Mouse (Mus musculus): ENCODE measurements around the gene Slc6a5. TPM values are rescaled to one million over a fixed set of nuclear protein-coding genes. Genes with fewer than 3 reads are reported as not detected.

Slc6a5 gene
- not detected in 2 replicates for polyA plus RNA-seq (2014; fragmentation: Nextera tagmentation; extraction: Ambion mirVana)

- Histone ChIP-seq H3K36me3 (ENCODE audit: control insufficient read depth, insufficient read depth, low read length) (no peaks in the 10 kb centered on the region), H3K4me1 (ENCODE audit: control insufficient read depth, insufficient read depth, low read length) (0 out of 2 replicates have a peak, but pooled peaks cover 2% of the 10 kb centered on the region), H3K27me3 (replicated peaks; ENCODE audit: control insufficient read depth, insufficient read depth, low read length) (peaks cover 87% of the 10 kb centered on the region), H3K9me3 (replicated peaks; ENCODE audit: control insufficient read depth, low read length) (no peaks in the 10 kb centered on the region), H3K4me3 (ENCODE audit: low read depth, low read length) (no peak within 1 kb of the TSS), H3K4me2 (ENCODE audit: low read length) (no peak within 1 kb of the TSS), H3K27ac (ENCODE audit: low read depth, low read length) (no peak within 1 kb of the TSS), H3K9ac (ENCODE audit: low read length) (no peak within 1 kb of the TSS)
- DNase-seq (ENCODE audit: low spot score) (no peak), ATAC-seq (no peak)
- WGBS, result 1% methylated on average over 15 of the region's 15 CpGs
Observed at GRCm38 (mm10) chr7:49909850-49910249, at the start of gene Slc6a5. Gene Slc6a5 (plus strand): TSS chr7:49910146.

DNA sequence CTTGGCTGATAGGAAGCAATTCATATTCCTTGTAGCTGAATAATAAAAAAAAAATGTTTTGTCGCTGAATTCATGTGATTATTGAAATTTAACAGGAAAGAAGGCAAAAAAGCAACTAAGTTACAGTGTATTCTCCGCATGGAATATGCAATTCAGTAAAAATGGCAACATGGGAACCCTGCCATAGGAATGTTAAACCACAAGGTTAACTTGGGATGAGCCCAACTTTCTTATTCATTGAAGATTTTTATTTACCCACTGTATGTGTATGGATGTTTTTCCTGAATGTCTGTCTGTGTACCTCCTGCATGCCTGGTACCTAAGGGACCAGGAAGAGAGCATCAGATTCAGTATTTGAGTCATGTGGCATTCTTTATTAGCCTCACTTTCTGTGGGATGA lies 48.8 kb upstream of the Slc6a5 start:
- Histone ChIP-seq H3K4me2 (ENCODE audit: low read length) (no peak overlapping the region), H3K36me3 (ENCODE audit: control insufficient read depth, insufficient read depth, low read length) (peaks cover 3% of the 10 kb centered on the region; the same call in 1 of the 2 replicates), H3K9me3 (replicated peaks; ENCODE audit: control insufficient read depth, low read length) (no peaks in the 10 kb centered on the region), H3K27me3 (replicated peaks; ENCODE audit: control insufficient read depth, insufficient read depth, low read length) (no peaks in the 10 kb centered on the region), H3K27ac (ENCODE audit: low read depth, low read length) (no peak overlapping the region), H3K4me3 (ENCODE audit: low read depth, low read length) (no peak overlapping the region), H3K4me1 (ENCODE audit: control insufficient read depth, insufficient read depth, low read length) (no peaks in the 10 kb centered on the region), H3K9ac (ENCODE audit: low read length) (no peak overlapping the region)
- no peak for DNase-seq (ENCODE audit: low spot score)
- 96% methylated on average over 2 of the region's 2 CpGs for WGBS
- ATAC-seq, result no peak

DNA sequence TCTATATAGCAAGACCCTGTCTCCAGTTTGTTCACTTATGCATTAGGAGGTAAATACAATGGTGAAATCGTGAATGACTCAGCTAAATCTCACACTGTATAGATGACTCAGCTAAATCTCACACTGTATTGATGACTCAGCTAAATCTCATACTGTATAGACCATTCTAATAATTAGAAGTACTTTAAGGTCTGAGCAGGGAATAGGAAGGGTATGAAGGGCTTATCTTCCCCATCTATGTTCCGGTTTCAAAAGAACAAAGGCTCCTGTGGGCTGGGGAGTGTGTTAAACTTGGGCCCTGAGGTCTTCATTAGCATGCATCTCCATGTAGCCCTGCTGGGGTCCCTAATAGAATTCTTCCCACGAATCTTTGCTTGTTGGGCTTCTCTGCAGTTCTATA lies 46.2 kb upstream of the Slc6a5 start:
- H3K27ac ChIP-seq (ENCODE audit: low read depth, low read length), result no peak overlapping the region
- H3K27me3 ChIP-seq (replicated peaks; ENCODE audit: control insufficient read depth, insufficient read depth, low read length), result no peaks in the 10 kb centered on the region
- H3K4me2 ChIP-seq (ENCODE audit: low read length), result no peak overlapping the region
- H3K4me1 ChIP-seq (ENCODE audit: control insufficient read depth, insufficient read depth, low read length), result no peaks in the 10 kb centered on the region
- ATAC-seq, result peak; percentile 18; the same call in 1 of the 2 replicates
- H3K9me3 ChIP-seq (replicated peaks; ENCODE audit: control insufficient read depth, low read length), result no peaks in the 10 kb centered on the region
- H3K4me3 ChIP-seq (ENCODE audit: low read depth, low read length), result no peak overlapping the region
- DNase-seq (ENCODE audit: low spot score), result no peak
- H3K9ac ChIP-seq (ENCODE audit: low read length), result no peak overlapping the region
- H3K36me3 ChIP-seq (ENCODE audit: control insufficient read depth, insufficient read depth, low read length), result no peaks in the 10 kb centered on the region; the same call in 1 of the 2 replicates
- 30% methylated on average over 3 of the region's 3 CpGs for WGBS

DNA sequence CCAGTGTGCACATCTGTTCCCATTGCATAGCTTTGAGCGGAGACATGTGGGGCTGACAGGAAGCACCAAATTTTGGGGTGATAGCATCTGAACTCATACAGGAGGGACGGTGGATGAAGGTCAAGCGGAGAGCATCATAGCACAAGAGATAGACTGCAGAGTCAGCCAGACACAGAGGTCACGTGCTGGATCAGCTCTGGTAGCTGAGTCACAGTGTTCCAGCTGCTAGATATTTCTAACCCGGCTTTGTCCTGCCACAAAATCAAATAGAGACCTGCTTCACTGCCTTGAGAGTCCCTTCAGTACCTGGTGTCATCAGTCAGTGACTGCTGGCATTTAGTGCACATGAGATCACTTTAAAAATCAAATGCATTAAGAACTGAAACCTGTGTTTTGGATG lies 40.3 kb upstream of the Slc6a5 start:
- Histone ChIP-seq H3K27me3 (replicated peaks; ENCODE audit: control insufficient read depth, insufficient read depth, low read length) (no peaks in the 10 kb centered on the region), H3K4me3 (ENCODE audit: low read depth, low read length) (no peak overlapping the region), H3K4me2 (ENCODE audit: low read length) (no peak overlapping the region), H3K4me1 (ENCODE audit: control insufficient read depth, insufficient read depth, low read length) (no peaks in the 10 kb centered on the region), H3K9me3 (replicated peaks; ENCODE audit: control insufficient read depth, low read length) (no peaks in the 10 kb centered on the region), H3K36me3 (ENCODE audit: control insufficient read depth, insufficient read depth, low read length) (no peaks in the 10 kb centered on the region), H3K27ac (ENCODE audit: low read depth, low read length) (no peak overlapping the region; the same call in 1 of the 2 replicates), H3K9ac (ENCODE audit: low read length) (no peak overlapping the region)
- DNase-seq (ENCODE audit: low spot score) (no peak), ATAC-seq (no peak)
- 87% methylated on average over 5 of the region's 5 CpGs for WGBS

DNA sequence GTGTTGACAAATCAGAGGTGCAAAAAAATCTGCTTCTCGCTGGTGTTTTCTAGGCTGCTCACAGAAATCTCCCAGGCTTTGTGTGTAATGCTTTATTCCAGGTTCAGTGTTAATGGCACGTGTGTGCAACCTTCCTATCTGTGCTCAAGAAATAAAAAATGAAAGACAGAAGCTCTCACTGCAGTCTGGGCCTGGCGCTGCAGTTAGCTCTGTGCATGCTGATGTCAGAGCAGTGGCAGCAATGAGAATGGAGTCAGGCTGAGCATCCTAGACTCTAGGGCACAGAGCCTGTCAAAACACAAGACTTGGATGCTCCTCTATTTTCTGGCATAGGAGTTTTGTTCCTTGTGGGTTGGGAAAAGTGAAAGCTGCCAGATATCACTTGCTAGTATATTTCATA lies 39.7 kb upstream of the Slc6a5 start:
- H3K36me3 ChIP-seq (ENCODE audit: control insufficient read depth, insufficient read depth, low read length), result no peaks in the 10 kb centered on the region
- H3K27me3 ChIP-seq (replicated peaks; ENCODE audit: control insufficient read depth, insufficient read depth, low read length), result no peaks in the 10 kb centered on the region
- H3K4me1 ChIP-seq (ENCODE audit: control insufficient read depth, insufficient read depth, low read length), result no peaks in the 10 kb centered on the region
- H3K4me2 ChIP-seq (ENCODE audit: low read length), result no peak overlapping the region
- no peak overlapping the region for H3K4me3 ChIP-seq (ENCODE audit: low read depth, low read length)
- no peak overlapping the region; the same call in 1 of the 2 replicates for H3K27ac ChIP-seq (ENCODE audit: low read depth, low read length)
- no peaks in the 10 kb centered on the region for H3K9me3 ChIP-seq (replicated peaks; ENCODE audit: control insufficient read depth, low read length)
- no peak overlapping the region for H3K9ac ChIP-seq (ENCODE audit: low read length)
- ATAC-seq (no peak), DNase-seq (ENCODE audit: low spot score) (peak; percentile 16)
- 76% methylated on average over 3 of the region's 3 CpGs for WGBS

- WGBS, result 81% methylated on average over 5 of the region's 5 CpGs
Observed at GRCm38 (mm10) chr7:49877307-49877706, 32.6 kb upstream of the Slc6a5 start.

DNA sequence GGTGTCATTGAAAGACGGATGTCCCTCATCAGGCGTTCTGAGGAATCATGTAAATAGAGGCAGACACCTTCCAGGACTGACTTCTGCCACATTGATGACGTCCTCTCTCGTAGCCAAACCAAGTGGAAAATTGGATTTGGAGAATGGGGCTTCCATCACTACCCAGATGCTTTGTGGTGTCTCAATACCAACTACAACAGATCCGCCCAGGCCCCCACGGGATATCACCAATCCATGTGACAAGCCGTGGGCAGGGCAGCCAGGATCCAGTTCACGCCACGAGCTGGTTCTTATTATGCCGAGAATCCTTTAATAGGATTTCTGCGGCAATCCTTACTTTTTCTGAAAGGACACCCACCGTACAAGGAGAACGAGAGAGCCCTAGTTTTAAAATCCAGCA lies 30.9 kb upstream of the Slc6a5 start:
- Histone ChIP-seq H3K9ac (ENCODE audit: low read length) (peak overlapping the region; percentile 36), H3K9me3 (replicated peaks; ENCODE audit: control insufficient read depth, low read length) (no peaks in the 10 kb centered on the region), H3K27me3 (replicated peaks; ENCODE audit: control insufficient read depth, insufficient read depth, low read length) (no peaks in the 10 kb centered on the region), H3K4me1 (ENCODE audit: control insufficient read depth, insufficient read depth, low read length) (peaks cover 14% of the 10 kb centered on the region), H3K4me3 (ENCODE audit: low read depth, low read length) (no peak overlapping the region), H3K4me2 (ENCODE audit: low read length) (0 out of 2 replicates have a peak overlapping the region, but pooled peaks have one; percentile 13), H3K36me3 (ENCODE audit: control insufficient read depth, insufficient read depth, low read length) (no peaks in the 10 kb centered on the region), H3K27ac (ENCODE audit: low read depth, low read length) (no peak overlapping the region)
- WGBS, result 12% methylated on average over 13 of the region's 13 CpGs
- 0 out of 2 replicates have a peak, but pooled peaks have one; percentile 30 for ATAC-seq
- peak; percentile 8 for DNase-seq (ENCODE audit: low spot score)

More at GRCm38 (mm10) chr7:49877307-49877706, 32.6 kb upstream of the Slc6a5 start:
- no peak overlapping the region for H3K4me3 ChIP-seq (ENCODE audit: low read depth, low read length)
- no peak overlapping the region for H3K9ac ChIP-seq (ENCODE audit: low read length)
- no peaks in the 10 kb centered on the region for H3K36me3 ChIP-seq (ENCODE audit: control insufficient read depth, insufficient read depth, low read length)
- peaks cover 9% of the 10 kb centered on the region for H3K4me1 ChIP-seq (ENCODE audit: control insufficient read depth, insufficient read depth, low read length)
- no peak overlapping the region for H3K4me2 ChIP-seq (ENCODE audit: low read length)
- no peak overlapping the region for H3K27ac ChIP-seq (ENCODE audit: low read depth, low read length)
- H3K27me3 ChIP-seq (replicated peaks; ENCODE audit: control insufficient read depth, insufficient read depth, low read length), result no peaks in the 10 kb centered on the region
- no peaks in the 10 kb centered on the region for H3K9me3 ChIP-seq (replicated peaks; ENCODE audit: control insufficient read depth, low read length)
- ATAC-seq, result no peak
- no peak for DNase-seq (ENCODE audit: low spot score)

DNA sequence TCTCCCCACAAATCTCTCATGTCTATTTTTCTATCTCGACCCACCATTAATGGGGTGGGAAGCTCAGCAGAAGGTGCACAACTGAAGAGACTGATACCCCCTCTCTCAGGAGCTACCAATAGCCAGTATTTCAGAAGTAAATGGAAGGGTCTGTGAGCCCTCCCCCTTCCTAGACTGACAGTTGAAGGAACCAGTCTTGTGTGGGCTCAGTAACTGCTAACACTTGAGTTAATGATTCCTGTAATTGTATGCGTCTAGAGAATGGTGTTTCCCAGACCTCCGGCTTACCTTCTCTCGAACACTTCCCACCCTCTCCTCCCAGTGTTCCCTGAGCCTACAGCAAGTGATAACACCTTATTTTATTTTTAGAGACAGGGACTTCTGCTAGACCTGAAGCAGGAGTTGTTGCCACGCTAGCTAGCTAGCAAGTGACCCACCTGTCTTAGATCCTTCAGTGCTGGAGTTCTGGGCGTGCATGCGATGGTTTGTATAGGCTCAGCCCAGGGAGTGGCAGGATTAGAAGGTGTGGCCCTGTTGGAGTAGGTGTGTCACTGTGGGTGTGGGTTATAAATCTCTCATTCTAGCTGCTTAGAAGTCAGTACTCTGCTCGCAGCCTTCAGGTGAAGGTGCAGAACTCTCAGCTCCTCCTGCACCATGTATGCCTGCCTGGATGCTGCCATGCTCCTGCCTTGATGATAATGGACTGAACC lies 29.8 kb upstream of the Slc6a5 start:
- H3K27me3 ChIP-seq (replicated peaks; ENCODE audit: control insufficient read depth, insufficient read depth, low read length), result no peaks in the 10 kb centered on the region
- H3K9ac ChIP-seq (ENCODE audit: low read length), result no peak overlapping the region
- WGBS, result 82% methylated on average over 8 of the region's 8 CpGs
- H3K9me3 ChIP-seq (replicated peaks; ENCODE audit: control insufficient read depth, low read length), result no peaks in the 10 kb centered on the region
- H3K4me3 ChIP-seq (ENCODE audit: low read depth, low read length), result no peak overlapping the region
- peaks cover 14% of the 10 kb centered on the region for H3K4me1 ChIP-seq (ENCODE audit: control insufficient read depth, insufficient read depth, low read length)
- no peak overlapping the region for H3K4me2 ChIP-seq (ENCODE audit: low read length)
- DNase-seq (ENCODE audit: low spot score) (no peak), ATAC-seq (no peak)
- no peaks in the 10 kb centered on the region for H3K36me3 ChIP-seq (ENCODE audit: control insufficient read depth, insufficient read depth, low read length)
- no peak overlapping the region for H3K27ac ChIP-seq (ENCODE audit: low read depth, low read length)

GRCm38 (mm10) chr7:49882288-49882687 lies 27.7 kb upstream of the Slc6a5 start:
- peak overlapping the region; percentile 60; the same call in 1 of the 2 replicates for H3K27ac ChIP-seq (ENCODE audit: low read depth, low read length)
- DNase-seq (ENCODE audit: low spot score) (peak; percentile 44), ATAC-seq (peak; percentile 49; the same call in 1 of the 2 replicates)
- no peaks in the 10 kb centered on the region for H3K27me3 ChIP-seq (replicated peaks; ENCODE audit: control insufficient read depth, insufficient read depth, low read length)
- no peaks in the 10 kb centered on the region for H3K36me3 ChIP-seq (ENCODE audit: control insufficient read depth, insufficient read depth, low read length)
- no peak overlapping the region for H3K4me3 ChIP-seq (ENCODE audit: low read depth, low read length)
- no peak overlapping the region for H3K4me2 ChIP-seq (ENCODE audit: low read length)
- no peaks in the 10 kb centered on the region for H3K9me3 ChIP-seq (replicated peaks; ENCODE audit: control insufficient read depth, low read length)
- peaks cover 14% of the 10 kb centered on the region for H3K4me1 ChIP-seq (ENCODE audit: control insufficient read depth, insufficient read depth, low read length)
- 21% methylated on average over 4 of the region's 4 CpGs for WGBS
- no peak overlapping the region for H3K9ac ChIP-seq (ENCODE audit: low read length)
